Mouse (Mus musculus) heart, embryonic 12.5 days (tissue): ENCODE measurements around the gene Rbm6. TPM values are rescaled to one million over a fixed set of nuclear protein-coding genes. Genes with fewer than 3 reads are reported as not detected.
A peak's percentile ranks its signal among the peaks of the same experiment; 100 is the strongest.

Source experiments
- ATAC-seq: fragments of 200-750 bp; cut with Nextera tagmentation; 2 replicates; pipeline ENCODE4 v1.8.0; 2017; ENCODE audit warnings: moderate TSS enrichment, moderate library complexity; ENCODE audit not compliant: insufficient number of reproducible peaks, low FRiP score
- H3K27ac ChIP-seq: fragments of 300-500 bp; sonication (generic); 2 replicates; pipeline ENCODE4 v1.5.1; 2016; ENCODE audit warnings: mild to moderate bottlenecking, moderate library complexity; ENCODE audit not compliant: poor library complexity, severe bottlenecking
- H3K27me3 ChIP-seq: fragments of 300-500 bp; sonication (generic); replicated peaks from 2 replicates; pipeline ENCODE4 v1.6.1; 2016; ENCODE audit warnings: mild to moderate bottlenecking, moderate library complexity
- H3K36me3 ChIP-seq: fragments of 300-500 bp; sonication (generic); 2 replicates; pipeline ENCODE4 v1.6.1; 2016; ENCODE audit warnings: mild to moderate bottlenecking, moderate library complexity
- H3K4me1 ChIP-seq: fragments of 300-500 bp; sonication (generic); replicated peaks from 2 replicates; pipeline ENCODE4 v1.6.1; 2016; ENCODE audit warnings: mild to moderate bottlenecking
- H3K4me2 ChIP-seq: fragments of 300-500 bp; sonication (generic); 2 replicates; pipeline ENCODE4 v1.6.1; 2016; ENCODE audit warnings: mild to moderate bottlenecking, moderate library complexity
- H3K4me3 ChIP-seq: fragments of 300-500 bp; sonication (generic); 2 replicates; pipeline ENCODE4 v1.5.1; 2016; ENCODE audit warnings: mild to moderate bottlenecking
- H3K9ac ChIP-seq: fragments of 300-500 bp; sonication (generic); 2 replicates; pipeline ENCODE4 v1.6.1; 2016; ENCODE audit warnings: mild to moderate bottlenecking, moderate library complexity
- H3K9me3 ChIP-seq: fragments of 300-500 bp; sonication (generic); replicated peaks from 2 replicates; pipeline ENCODE4 v1.6.1; 2016; ENCODE audit warnings: mild to moderate bottlenecking, moderate library complexity
- WGBS: fragments of 180-500 bp; shearing (Covaris S2); methylation state at CpG from one replicate; pipeline ENCODE4 v1.1.7; 2016; 5-methylcytosine and 5-hydroxymethylcytosine counted together
- polyA plus RNA-seq: library from polyadenylated mRNA; unstranded; fragments of >200 nt; fragmentation: Nextera tagmentation; extraction: Ambion mirVana; gene quantifications from 2 replicates; pipeline ENCODE4 v1.2.1, GENCODE M21; 2016

Rbm6 gene
- polyA plus RNA-seq, 1 experiment from 2014 or later, result 61.8 TPM

GRCm38 (mm10) chr9:107748063-107748462 lies 125.0 kb downstream of the Rbm6 start:
- no peaks in the 10 kb centered on the region for H3K27me3 ChIP-seq
- H3K4me2 ChIP-seq, result no peak overlapping the region
- no peak for ATAC-seq
- H3K36me3 ChIP-seq, result peaks cover 95% of the 10 kb centered on the region
- H3K4me3 ChIP-seq, result no peak overlapping the region
- 88% methylated on average over 3 of the region's 3 CpGs for WGBS
- no peak overlapping the region for H3K9ac ChIP-seq
- no peaks in the 10 kb centered on the region for H3K9me3 ChIP-seq
- H3K27ac ChIP-seq, result no peak overlapping the region
- no peaks in the 10 kb centered on the region; the same call in 1 of the 2 replicates for H3K4me1 ChIP-seq

DNA sequence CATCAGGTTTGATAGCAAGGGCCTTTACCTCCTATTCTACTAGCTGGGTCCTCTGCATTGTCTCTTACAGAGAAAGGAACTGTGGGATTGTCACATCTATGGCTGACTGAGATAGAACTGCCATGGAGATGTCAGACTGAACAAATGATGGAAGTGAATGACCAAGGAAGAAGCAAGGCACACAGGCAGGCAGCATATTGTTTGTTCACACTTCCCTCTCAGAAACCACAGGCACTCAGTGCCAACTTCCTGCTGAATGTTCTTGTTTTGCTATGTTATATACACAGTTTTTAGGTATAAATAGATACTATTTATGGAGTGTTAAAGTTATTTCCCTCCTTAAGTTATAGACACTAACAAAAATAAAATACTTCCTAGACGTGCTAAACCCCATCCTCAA lies 125.7 kb downstream of the Rbm6 start:
- Histone ChIP-seq H3K4me2 (no peak overlapping the region), H3K27ac (no peak overlapping the region), H3K36me3 (peaks cover 96% of the 10 kb centered on the region), H3K4me1 (no peaks in the 10 kb centered on the region; the same call in 1 of the 2 replicates), H3K4me3 (no peak overlapping the region), H3K27me3 (no peaks in the 10 kb centered on the region), H3K9me3 (no peaks in the 10 kb centered on the region), H3K9ac (no peak overlapping the region)
- ATAC-seq, result no peak
- WGBS, result 92% methylated on average over 1 of the region's 1 CpGs

- Histone ChIP-seq H3K36me3 (peaks cover 96% of the 10 kb centered on the region), H3K4me2 (no peak overlapping the region), H3K4me3 (no peak overlapping the region), H3K9ac (no peak overlapping the region), H3K9me3 (no peaks in the 10 kb centered on the region), H3K27ac (no peak overlapping the region), H3K27me3 (no peaks in the 10 kb centered on the region), H3K4me1 (no peaks in the 10 kb centered on the region; the same call in 1 of the 2 replicates)
- 95% methylated on average over 3 of the region's 3 CpGs for WGBS
- no peak for ATAC-seq
Observed at GRCm38 (mm10) chr9:107746679-107747078, 126.4 kb downstream of the Rbm6 start.

DNA sequence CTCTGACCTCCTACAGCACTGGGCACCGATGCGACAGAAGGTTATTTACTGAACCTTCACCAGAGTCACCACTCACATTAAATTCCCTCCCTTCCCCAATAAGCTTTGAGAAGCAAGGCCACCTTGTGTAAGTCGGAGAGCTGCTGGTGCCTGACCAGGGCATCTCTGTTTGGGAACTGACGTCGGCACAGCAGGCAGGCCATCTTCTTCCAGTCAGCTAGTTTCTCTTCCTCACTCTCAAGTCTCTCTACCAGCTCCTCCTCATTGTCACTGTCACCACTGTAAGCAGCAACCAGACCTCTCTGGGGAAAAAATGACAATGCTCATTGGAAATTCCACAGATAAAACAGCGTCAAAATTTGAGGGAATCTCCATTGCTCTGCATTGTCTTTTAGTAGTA lies 129.0 kb downstream of the Rbm6 start:
- WGBS, result 90% methylated on average over 6 of the region's 6 CpGs
- H3K4me3 ChIP-seq, result no peak overlapping the region
- peaks cover 96% of the 10 kb centered on the region for H3K36me3 ChIP-seq
- no peak overlapping the region for H3K27ac ChIP-seq
- H3K4me2 ChIP-seq, result no peak overlapping the region
- no peak overlapping the region for H3K9ac ChIP-seq
- H3K4me1 ChIP-seq, result no peaks in the 10 kb centered on the region; the same call in 1 of the 2 replicates
- H3K27me3 ChIP-seq, result no peaks in the 10 kb centered on the region
- ATAC-seq, result no peak
- no peaks in the 10 kb centered on the region for H3K9me3 ChIP-seq

GRCm38 (mm10) chr9:107738841-107739202 lies 134.2 kb downstream of the Rbm6 start:
- 57% methylated on average over 4 of the region's 4 CpGs for WGBS
- Histone ChIP-seq H3K4me3 (no peak overlapping the region), H3K9ac (no peak overlapping the region), H3K36me3 (peaks cover 53% of the 10 kb centered on the region), H3K27ac (no peak overlapping the region), H3K4me1 (peaks cover 26% of the 10 kb centered on the region), H3K9me3 (no peaks in the 10 kb centered on the region), H3K4me2 (no peak overlapping the region), H3K27me3 (peaks cover 28% of the 10 kb centered on the region)
- peak; percentile 31; the same call in 1 of the 2 replicates for ATAC-seq

GRCm38 (mm10) chr9:107738020-107738840 lies 134.8 kb downstream of the Rbm6 start:
- Histone ChIP-seq H3K9ac (no peak overlapping the region), H3K4me3 (no peak overlapping the region), H3K36me3 (peaks cover 47% of the 10 kb centered on the region), H3K27ac (no peak overlapping the region), H3K27me3 (peaks cover 28% of the 10 kb centered on the region), H3K4me1 (peaks cover 26% of the 10 kb centered on the region), H3K9me3 (no peaks in the 10 kb centered on the region), H3K4me2 (no peak overlapping the region)
- peak; percentile 47 for ATAC-seq
- WGBS, result 21% methylated on average over 7 of the region's 7 CpGs

DNA sequence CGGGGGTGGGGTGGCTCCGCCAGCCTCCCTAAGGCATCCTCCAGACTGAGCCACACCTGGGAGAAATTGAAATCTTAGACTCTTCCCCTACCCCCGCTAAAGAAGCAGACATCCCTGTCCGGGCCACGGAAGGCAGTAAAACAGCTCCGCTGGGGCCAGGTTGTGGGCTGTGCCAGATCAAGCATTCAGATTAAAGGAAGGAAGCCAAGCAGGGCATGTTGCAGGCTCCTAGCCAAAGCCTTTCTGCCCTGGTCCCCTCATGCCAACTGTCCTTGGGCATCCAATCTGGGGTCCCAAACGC lies 136.9 kb downstream of the Rbm6 start:
- Histone ChIP-seq H3K4me2 (peak overlapping the region; percentile 36), H3K27me3 (peaks cover 28% of the 10 kb centered on the region), H3K36me3 (peaks cover 26% of the 10 kb centered on the region), H3K4me3 (no peak overlapping the region), H3K27ac (no peak overlapping the region), H3K9me3 (no peaks in the 10 kb centered on the region), H3K4me1 (peaks cover 26% of the 10 kb centered on the region), H3K9ac (no peak overlapping the region)
- 3% methylated on average over 7 of the region's 7 CpGs for WGBS
- no peak for ATAC-seq

DNA sequence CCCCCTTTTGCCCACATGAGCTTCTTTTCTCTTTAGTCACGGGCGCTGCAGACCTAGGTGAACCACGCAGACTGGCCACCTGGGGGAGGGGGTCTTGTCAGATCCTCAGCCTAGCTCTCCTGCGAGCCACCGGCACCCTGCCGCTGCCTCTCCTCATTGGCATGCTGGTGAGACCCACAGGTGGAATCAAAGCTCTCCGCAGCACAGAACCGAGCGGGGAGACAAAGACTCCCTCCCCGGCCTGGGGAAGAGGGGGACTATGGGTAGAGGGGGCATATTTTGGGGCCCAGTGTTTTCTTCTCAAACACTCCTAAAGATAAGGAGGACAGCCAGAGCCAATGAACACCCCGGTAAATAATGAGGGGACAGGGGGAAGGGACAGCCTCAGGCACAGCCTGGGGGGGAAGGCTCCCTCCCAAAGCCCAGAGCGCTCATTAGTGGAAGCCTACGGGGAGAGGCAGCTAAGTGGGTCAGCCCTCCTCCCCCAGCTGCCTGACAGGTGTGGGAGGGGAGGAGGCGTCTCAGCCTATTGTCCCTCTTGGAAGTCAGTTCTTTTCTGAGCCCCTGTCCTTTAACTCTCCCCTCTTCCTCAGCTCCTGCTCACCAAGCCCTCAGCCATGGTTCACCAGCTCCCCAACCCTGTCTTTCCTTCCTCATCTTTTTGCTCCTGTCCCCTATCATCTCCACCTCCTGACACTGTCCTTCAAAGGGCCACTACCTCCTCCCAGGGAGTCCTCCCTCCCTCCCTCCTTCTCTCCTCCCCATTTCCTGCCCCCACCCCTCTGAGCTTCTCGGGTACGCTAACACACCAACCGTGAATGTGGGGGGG lies 137.5 kb downstream of the Rbm6 start:
- peak overlapping the region; percentile 36 for H3K4me2 ChIP-seq
- no peak overlapping the region for H3K27ac ChIP-seq
- H3K36me3 ChIP-seq, result peaks cover 20% of the 10 kb centered on the region
- 5% methylated on average over 17 of the region's 17 CpGs for WGBS
- ATAC-seq, result no peak
- peaks cover 26% of the 10 kb centered on the region for H3K4me1 ChIP-seq
- no peak overlapping the region for H3K9ac ChIP-seq
- H3K4me3 ChIP-seq, result no peak overlapping the region
- H3K27me3 ChIP-seq, result peaks cover 28% of the 10 kb centered on the region
- no peaks in the 10 kb centered on the region for H3K9me3 ChIP-seq

GRCm38 (mm10) chr9:107734567-107734971 lies 138.5 kb downstream of the Rbm6 start:
- no peak overlapping the region for H3K27ac ChIP-seq

GRCm38 (mm10) chr9:107729709-107730108 lies 143.3 kb downstream of the Rbm6 start:
- H3K9ac ChIP-seq, result no peak overlapping the region
- H3K4me2 ChIP-seq, result no peak overlapping the region
- 64% methylated on average over 3 of the region's 3 CpGs for WGBS
- H3K36me3 ChIP-seq, result no peaks in the 10 kb centered on the region
- peaks cover 16% of the 10 kb centered on the region for H3K4me1 ChIP-seq
- H3K27me3 ChIP-seq, result peaks cover 7% of the 10 kb centered on the region
- ATAC-seq, result no peak
- no peak overlapping the region for H3K27ac ChIP-seq
- no peak overlapping the region for H3K4me3 ChIP-seq
- no peaks in the 10 kb centered on the region for H3K9me3 ChIP-seq

More at GRCm38 (mm10) chr9:107734567-107734971, 138.5 kb downstream of the Rbm6 start:
- Histone ChIP-seq H3K4me3 (no peak overlapping the region), H3K4me1 (peaks cover 26% of the 10 kb centered on the region), H3K4me2 (no peak overlapping the region), H3K9me3 (no peaks in the 10 kb centered on the region), H3K27me3 (peaks cover 28% of the 10 kb centered on the region), H3K36me3 (peaks cover 11% of the 10 kb centered on the region), H3K9ac (no peak overlapping the region)
- WGBS, result 21% methylated on average over 7 of the region's 7 CpGs
- no peak for ATAC-seq

DNA sequence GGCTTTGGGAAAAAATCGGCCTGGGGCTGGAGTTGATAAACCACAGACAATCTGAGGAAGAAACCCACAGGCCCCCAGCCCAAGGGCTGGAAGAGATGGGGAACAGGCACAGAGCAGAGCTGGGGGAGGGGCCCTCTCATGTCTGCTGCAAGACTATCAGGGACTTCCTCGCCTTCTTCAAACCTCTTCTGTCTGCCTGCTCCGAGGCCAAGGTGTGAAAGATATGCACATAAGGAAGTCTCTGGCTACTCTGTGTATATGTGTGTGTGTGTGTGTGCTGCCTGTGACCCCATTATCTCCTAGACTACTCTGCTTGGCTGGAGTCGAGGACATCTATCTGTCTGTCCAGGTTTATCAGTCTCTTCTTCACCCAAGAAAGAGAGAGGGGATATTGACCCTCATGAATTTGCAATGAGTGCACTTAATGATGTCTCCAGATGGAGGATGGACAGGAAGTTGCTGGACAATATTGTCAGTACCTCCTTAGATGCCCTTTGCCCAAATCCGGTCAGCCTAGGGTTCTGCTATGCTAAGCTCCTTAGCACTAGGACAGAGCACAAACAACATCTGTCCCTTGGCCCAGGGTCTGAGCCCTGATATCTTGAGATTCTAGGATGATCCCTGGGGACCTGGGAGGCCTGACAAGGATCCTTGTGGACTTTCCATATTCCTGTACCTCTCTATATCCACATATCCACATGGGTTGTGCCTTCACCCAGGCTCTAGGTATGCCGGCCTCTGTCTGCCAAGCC lies 143.9 kb downstream of the Rbm6 start:
- no peak for ATAC-seq
- Histone ChIP-seq H3K4me3 (no peak overlapping the region), H3K27ac (no peak overlapping the region), H3K9ac (no peak overlapping the region), H3K4me2 (no peak overlapping the region), H3K4me1 (peaks cover 18% of the 10 kb centered on the region), H3K9me3 (no peaks in the 10 kb centered on the region), H3K27me3 (peaks cover under 1% of the 10 kb centered on the region), H3K36me3 (no peaks in the 10 kb centered on the region)
- WGBS, result 28% methylated on average over 6 of the region's 6 CpGs
